Mouse (Mus musculus) limb, embryonic 11.5 days (tissue): ENCODE data around the gene Nrn1. TPM values are rescaled to one million over a fixed set of nuclear protein-coding genes. Genes with fewer than 3 reads are reported as not detected.

Source experiments
- ATAC-seq: fragments of 200-750 bp; cut with Nextera tagmentation; 2 replicates; pipeline ENCODE4 v1.8.0; 2017; ENCODE audit warnings: low read depth; ENCODE audit not compliant: insufficient number of reproducible peaks, low FRiP score, low TSS enrichment
- DNase-seq: peaks from one replicate; pipeline ENCODE4 v3.0.0-alpha.2; 2015; ENCODE audit warnings: low spot score
- H3K27ac ChIP-seq: fragments of 300-500 bp; sonication (generic); replicated peaks from 2 replicates; pipeline ENCODE4 v1.5.1; 2014; ENCODE audit warnings: low read depth, mild to moderate bottlenecking, low read length
- H3K27me3 ChIP-seq: fragments of 300-500 bp; sonication (generic); 2 replicates; pipeline ENCODE4 v1.6.1; 2014; ENCODE audit warnings: mild to moderate bottlenecking, low read length, mixed read lengths; ENCODE audit not compliant: control insufficient read depth, insufficient read depth
- H3K36me3 ChIP-seq: fragments of 300-500 bp; sonication (generic); 2 replicates; pipeline ENCODE4 v1.6.1; 2014; ENCODE audit warnings: mild to moderate bottlenecking, low read length, moderate library complexity, mixed read lengths; ENCODE audit not compliant: control insufficient read depth, insufficient read depth
- H3K4me1 ChIP-seq: fragments of 300-500 bp; sonication (generic); 2 replicates; pipeline ENCODE4 v1.6.1; 2014; ENCODE audit warnings: low read length, mixed read lengths; ENCODE audit not compliant: control insufficient read depth, insufficient read depth
- H3K4me2 ChIP-seq: fragments of 300-500 bp; sonication (generic); 2 replicates; pipeline ENCODE4 v1.6.1; 2014; ENCODE audit warnings: low read depth, mild to moderate bottlenecking, moderate library complexity; ENCODE audit not compliant: severe bottlenecking
- H3K4me3 ChIP-seq: fragments of 300-500 bp; sonication (generic); 2 replicates; pipeline ENCODE4 v1.5.1; 2014; ENCODE audit warnings: low read depth, low read length
- H3K9ac ChIP-seq: fragments of 300-500 bp; sonication (generic); 2 replicates; pipeline ENCODE4 v1.6.1; 2014; ENCODE audit warnings: mild to moderate bottlenecking, low read length
- H3K9me3 ChIP-seq: fragments of 300-500 bp; sonication (generic); 2 replicates; pipeline ENCODE4 v1.6.1; 2016; ENCODE audit warnings: low read length; ENCODE audit not compliant: control insufficient read depth
- WGBS: fragments of 180-500 bp; shearing (Covaris S2); extraction: QIAGEN DNeasy Blood & Tissue Kit; methylation state at CpG from one replicate; pipeline ENCODE4 v1.1.7; 2014; 5-methylcytosine and 5-hydroxymethylcytosine counted together
- polyA plus RNA-seq: library from polyadenylated mRNA; unstranded; fragments of >200 nt; fragmentation: Nextera tagmentation; extraction: Ambion mirVana; gene quantifications from 2 replicates; pipeline ENCODE4 v1.2.1, GENCODE M21; 2014

The Nrn1 gene
- polyA plus RNA-seq, 1 experiment from 2014 or later, result 2.1 TPM

GRCm38 (mm10) chr13:36727779-36728470 lies 7.0 kb downstream of the Nrn1 start:
- peaks cover 67% of the 10 kb centered on the region for H3K27me3 ChIP-seq
- peak overlapping the region; percentile 63 for H3K9ac ChIP-seq
- H3K27ac ChIP-seq, result no peak overlapping the region
- DNase-seq, result peak; percentile 38
- H3K4me1 ChIP-seq, result peaks cover 18% of the 10 kb centered on the region
- H3K4me2 ChIP-seq, result peak overlapping the region; percentile 72
- no peaks in the 10 kb centered on the region for H3K9me3 ChIP-seq
- 2% methylated on average over 23 of the region's 23 CpGs for WGBS
- H3K36me3 ChIP-seq, result no peaks in the 10 kb centered on the region
- H3K4me3 ChIP-seq, result peak overlapping the region; percentile 39
- no peak for ATAC-seq

GRCm38 (mm10) chr13:36726951-36727778 lies 7.8 kb downstream of the Nrn1 start:
- DNase-seq, result peak; percentile 76
- 0 out of 2 replicates have a peak, but pooled peaks have one; percentile 5 for ATAC-seq
- H3K9me3 ChIP-seq, result no peaks in the 10 kb centered on the region

GRCm38 (mm10) chr13:36726551-36726950 lies 8.4 kb downstream of the Nrn1 start:
- Histone ChIP-seq H3K9ac (no peak overlapping the region; the same call in 1 of the 2 replicates), H3K36me3 (no peaks in the 10 kb centered on the region), H3K4me1 (peaks cover 14% of the 10 kb centered on the region), H3K9me3 (no peaks in the 10 kb centered on the region), H3K27ac (no peak overlapping the region), H3K27me3 (peaks cover 71% of the 10 kb centered on the region), H3K4me3 (peak overlapping the region; percentile 39), H3K4me2 (peak overlapping the region; percentile 72)
- ATAC-seq, result no peak
- under 1% methylated on average over 24 of the region's 24 CpGs for WGBS
- peak; percentile 68 for DNase-seq

More at GRCm38 (mm10) chr13:36726951-36727778, 7.8 kb downstream of the Nrn1 start:
- Histone ChIP-seq H3K9ac (peak overlapping the region; percentile 63), H3K36me3 (no peaks in the 10 kb centered on the region), H3K27ac (0 out of 2 replicates have a peak overlapping the region, but pooled peaks have one; percentile 18), H3K4me3 (peak overlapping the region; percentile 39), H3K4me2 (peak overlapping the region; percentile 72), H3K27me3 (peaks cover 71% of the 10 kb centered on the region), H3K4me1 (peaks cover 16% of the 10 kb centered on the region)
- WGBS, result under 1% methylated on average over 34 of the region's 34 CpGs

- Histone ChIP-seq H3K4me3 (no peak overlapping the region), H3K27me3 (peaks cover 65% of the 10 kb centered on the region), H3K9me3 (no peaks in the 10 kb centered on the region), H3K9ac (no peak overlapping the region), H3K4me2 (peak overlapping the region; percentile 72), H3K36me3 (no peaks in the 10 kb centered on the region), H3K4me1 (peaks cover 14% of the 10 kb centered on the region), H3K27ac (no peak overlapping the region)
- WGBS, result 5% methylated on average over 8 of the region's 8 CpGs
- DNase-seq (peak; percentile 26), ATAC-seq (no peak)
Observed at GRCm38 (mm10) chr13:36725881-36726280, 9.1 kb downstream of the Nrn1 start.

- H3K4me2 ChIP-seq, result peak overlapping the region; percentile 54
- H3K27me3 ChIP-seq, result peaks cover 56% of the 10 kb centered on the region
- H3K4me3 ChIP-seq, result peak overlapping the region; percentile 26
- H3K36me3 ChIP-seq, result no peaks in the 10 kb centered on the region
- DNase-seq (peak; percentile 73), ATAC-seq (0 out of 2 replicates have a peak, but pooled peaks have one; percentile 27)
- H3K27ac ChIP-seq, result no peak overlapping the region
- WGBS, result under 1% methylated on average over 40 of the region's 40 CpGs
- no peaks in the 10 kb centered on the region for H3K9me3 ChIP-seq
- no peak overlapping the region for H3K9ac ChIP-seq
- peaks cover 14% of the 10 kb centered on the region for H3K4me1 ChIP-seq
Observed at GRCm38 (mm10) chr13:36724533-36725470, 10.1 kb downstream of the Nrn1 start.

GRCm38 (mm10) chr13:36723726-36724300 lies 11.1 kb downstream of the Nrn1 start:
- DNase-seq, result peak; percentile 44
- peak overlapping the region; percentile 54; the same call in 1 of the 2 replicates for H3K4me2 ChIP-seq
- H3K4me1 ChIP-seq, result peaks cover 14% of the 10 kb centered on the region
- no peak overlapping the region for H3K4me3 ChIP-seq
- 4% methylated on average over 15 of the region's 15 CpGs for WGBS
- no peaks in the 10 kb centered on the region for H3K9me3 ChIP-seq
- no peak overlapping the region for H3K9ac ChIP-seq
- no peaks in the 10 kb centered on the region for H3K36me3 ChIP-seq
- H3K27me3 ChIP-seq, result peaks cover 47% of the 10 kb centered on the region
- no peak overlapping the region for H3K27ac ChIP-seq
- no peak; the same call in 1 of the 2 replicates for ATAC-seq

GRCm38 (mm10) chr13:36722309-36722708 lies 12.6 kb downstream of the Nrn1 start:
- Histone ChIP-seq H3K4me1 (peaks cover 12% of the 10 kb centered on the region), H3K9me3 (no peaks in the 10 kb centered on the region), H3K9ac (no peak overlapping the region), H3K36me3 (no peaks in the 10 kb centered on the region), H3K27ac (no peak overlapping the region), H3K27me3 (peaks cover 39% of the 10 kb centered on the region), H3K4me3 (no peak overlapping the region), H3K4me2 (no peak overlapping the region)
- ATAC-seq, result no peak
- DNase-seq, result no peak
